Mouse (Mus musculus) midbrain, postnatal 0 days (tissue): ENCODE results near the gene Frem2. TPM values are rescaled to one million over a fixed set of nuclear protein-coding genes. Genes with fewer than 3 reads are reported as not detected.
A peak's percentile ranks its signal among the peaks of the same experiment; 100 is the strongest.

Experiments
- ATAC-seq: fragments of 200-750 bp; cut with Nextera tagmentation; 2 replicates; pipeline ENCODE4 v1.8.0; 2017; ENCODE audit warnings: moderate number of reproducible peaks, mild to moderate bottlenecking, moderate TSS enrichment, moderate library complexity; ENCODE audit not compliant: low FRiP score
- DNase-seq: peaks from one replicate; pipeline ENCODE4 v3.0.0-alpha.2; 2015; ENCODE audit warnings: low spot score
- H3K27ac ChIP-seq: fragments of 300-500 bp; sonication (generic); 2 replicates; pipeline ENCODE4 v1.5.1; 2014; ENCODE audit warnings: low read depth, mild to moderate bottlenecking, low read length, mixed read lengths
- H3K27me3 ChIP-seq: fragments of 300-500 bp; sonication (generic); 2 replicates; pipeline ENCODE4 v1.6.1; 2014; ENCODE audit warnings: low read length, control low read depth, mixed read lengths; ENCODE audit not compliant: insufficient read depth
- H3K36me3 ChIP-seq: fragments of 300-500 bp; sonication (generic); 2 replicates; pipeline ENCODE4 v1.6.1; 2014; ENCODE audit warnings: low read length, control low read depth, mixed read lengths; ENCODE audit not compliant: insufficient read depth
- H3K4me1 ChIP-seq: fragments of 300-500 bp; sonication (generic); 2 replicates; pipeline ENCODE4 v1.6.1; 2014; ENCODE audit warnings: mild to moderate bottlenecking, control low read depth, antibody characterized with exemption, low read length, mixed read lengths; ENCODE audit not compliant: insufficient read depth
- H3K4me2 ChIP-seq: fragments of 300-500 bp; sonication (generic); 2 replicates; pipeline ENCODE4 v1.6.1; 2014; ENCODE audit warnings: low read depth, mild to moderate bottlenecking, low read length, mixed read lengths; ENCODE audit not compliant: poor library complexity, severe bottlenecking
- H3K4me3 ChIP-seq: fragments of 300-500 bp; sonication (generic); 2 replicates; pipeline ENCODE4 v1.5.1; 2014; ENCODE audit warnings: low read depth, mild to moderate bottlenecking, low read length, moderate library complexity
- H3K9ac ChIP-seq: fragments of 300-500 bp; sonication (generic); replicated peaks from 2 replicates; pipeline ENCODE4 v1.6.1; 2014; ENCODE audit warnings: mild to moderate bottlenecking, low read length, moderate library complexity, mixed read lengths; ENCODE audit not compliant: poor library complexity, severe bottlenecking
- H3K9me3 ChIP-seq: fragments of 300-500 bp; sonication (generic); 2 replicates; pipeline ENCODE4 v1.6.1; 2016; ENCODE audit warnings: low read length, control low read depth
- CTCF ChIP-seq: IDR thresholded peaks from 2 replicates; pipeline ENCODE4 v1.5.1; 2016; ENCODE audit warnings: antibody characterized with exemption, mild to moderate bottlenecking
- WGBS: fragments of 180-500 bp; shearing (Covaris S2); extraction: QIAGEN DNeasy Blood & Tissue Kit; methylation state at CpG from one replicate; pipeline ENCODE4 v1.1.7; 2014; 5-methylcytosine and 5-hydroxymethylcytosine counted together
- polyA plus RNA-seq: library from polyadenylated mRNA; unstranded; fragments of >200 nt; fragmentation: Nextera tagmentation; extraction: Ambion mirVana; gene quantifications from 2 replicates; pipeline ENCODE4 v1.2.1, GENCODE M21; 2015
- total RNA-seq: library from RNA; depleted of rRNA; stranded (reverse); fragments of >200 nt; gene quantifications from 2 replicates; pipeline ENCODE4 v1.2.3, GENCODE M21; 2014

The Frem2 gene
- total and polyA plus RNA-seq, 2 experiments from 2014 or later = 1.5 to 8.8 TPM

DNA sequence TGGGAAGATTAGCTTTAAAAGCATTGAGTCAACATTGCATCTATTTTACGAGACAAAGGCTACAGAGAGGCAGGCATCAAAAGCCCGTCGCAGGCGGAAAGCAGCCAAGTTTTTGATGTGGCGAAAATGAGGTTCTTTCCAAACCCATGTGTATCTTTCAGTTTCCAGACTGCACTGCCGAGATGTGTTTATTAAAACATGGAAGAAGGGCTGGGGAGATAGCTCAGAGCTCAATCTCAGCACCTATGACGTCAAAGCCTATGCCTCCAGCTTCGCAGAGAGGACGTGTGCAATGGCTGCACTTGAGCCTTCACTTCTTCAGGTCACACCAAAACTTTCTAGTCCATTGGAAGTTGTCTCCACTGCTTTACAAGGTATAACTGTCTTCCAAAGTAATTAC, 98.9 kb downstream of the Frem2 start:
- DNase-seq (peak; percentile 22), ATAC-seq (no peak)
- H3K4me3 ChIP-seq = no peak overlapping the region
- H3K4me2 ChIP-seq = no peak overlapping the region
- H3K27ac ChIP-seq = no peak overlapping the region
- no peak for TF ChIP-seq CTCF
- H3K27me3 ChIP-seq = no peaks in the 10 kb centered on the region
- H3K9me3 ChIP-seq = no peaks in the 10 kb centered on the region
- no peaks in the 10 kb centered on the region for H3K36me3 ChIP-seq
- no peaks in the 10 kb centered on the region for H3K4me1 ChIP-seq
- no peak overlapping the region for H3K9ac ChIP-seq
- WGBS = 83% methylated on average over 9 of the region's 9 CpGs

DNA sequence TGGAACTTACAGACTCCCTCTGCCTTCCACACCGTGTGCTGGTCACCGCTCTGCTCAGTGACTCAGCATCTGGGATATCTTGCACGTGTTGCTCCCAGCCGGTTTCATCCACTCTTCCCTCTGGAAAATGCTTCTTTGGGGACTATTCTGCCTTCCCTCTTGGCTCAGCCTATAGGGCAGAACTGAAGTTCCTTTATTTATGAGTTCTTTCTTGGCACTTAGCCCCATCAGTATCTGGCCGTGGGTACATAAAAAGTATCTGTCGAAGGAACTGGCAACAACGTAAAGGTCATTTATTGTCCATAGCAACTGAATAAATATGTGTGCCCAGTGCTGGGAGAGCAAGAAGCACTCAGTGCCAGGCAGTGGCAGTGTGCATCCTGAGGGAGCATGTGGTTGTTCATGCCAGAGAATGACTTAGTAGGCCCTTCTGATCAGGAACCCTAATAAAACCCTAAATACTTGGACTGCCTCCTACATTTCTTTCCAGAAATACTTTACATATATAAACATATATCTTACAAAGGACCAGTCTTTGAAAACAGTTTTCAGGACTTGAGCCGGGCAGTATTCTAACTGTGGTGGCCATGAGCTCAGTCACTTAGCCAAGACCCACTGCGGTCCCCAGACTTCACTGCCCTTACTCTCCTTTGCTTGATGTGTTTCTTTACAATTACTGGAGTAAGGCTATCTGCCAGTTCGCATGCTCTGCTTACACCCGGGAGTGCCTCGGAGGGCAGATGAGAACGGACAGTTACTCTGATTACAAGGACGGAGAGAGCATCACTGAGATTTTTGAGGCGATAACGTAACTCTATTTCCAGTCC, 99.6 kb downstream of the Frem2 start:
- no peak overlapping the region for H3K4me2 ChIP-seq
- no peak overlapping the region for H3K4me3 ChIP-seq
- H3K9me3 ChIP-seq = no peaks in the 10 kb centered on the region
- no peaks in the 10 kb centered on the region for H3K36me3 ChIP-seq
- H3K27me3 ChIP-seq = no peaks in the 10 kb centered on the region
- 0 out of 2 replicates have a peak, but pooled peaks have one; percentile 62 for ATAC-seq
- WGBS = 77% methylated on average over 16 of the region's 16 CpGs
- no peak overlapping the region for H3K9ac ChIP-seq
- H3K4me1 ChIP-seq = no peaks in the 10 kb centered on the region
- DNase-seq = peak; percentile 82
- TF ChIP-seq CTCF = no peak
- no peak overlapping the region for H3K27ac ChIP-seq

DNA sequence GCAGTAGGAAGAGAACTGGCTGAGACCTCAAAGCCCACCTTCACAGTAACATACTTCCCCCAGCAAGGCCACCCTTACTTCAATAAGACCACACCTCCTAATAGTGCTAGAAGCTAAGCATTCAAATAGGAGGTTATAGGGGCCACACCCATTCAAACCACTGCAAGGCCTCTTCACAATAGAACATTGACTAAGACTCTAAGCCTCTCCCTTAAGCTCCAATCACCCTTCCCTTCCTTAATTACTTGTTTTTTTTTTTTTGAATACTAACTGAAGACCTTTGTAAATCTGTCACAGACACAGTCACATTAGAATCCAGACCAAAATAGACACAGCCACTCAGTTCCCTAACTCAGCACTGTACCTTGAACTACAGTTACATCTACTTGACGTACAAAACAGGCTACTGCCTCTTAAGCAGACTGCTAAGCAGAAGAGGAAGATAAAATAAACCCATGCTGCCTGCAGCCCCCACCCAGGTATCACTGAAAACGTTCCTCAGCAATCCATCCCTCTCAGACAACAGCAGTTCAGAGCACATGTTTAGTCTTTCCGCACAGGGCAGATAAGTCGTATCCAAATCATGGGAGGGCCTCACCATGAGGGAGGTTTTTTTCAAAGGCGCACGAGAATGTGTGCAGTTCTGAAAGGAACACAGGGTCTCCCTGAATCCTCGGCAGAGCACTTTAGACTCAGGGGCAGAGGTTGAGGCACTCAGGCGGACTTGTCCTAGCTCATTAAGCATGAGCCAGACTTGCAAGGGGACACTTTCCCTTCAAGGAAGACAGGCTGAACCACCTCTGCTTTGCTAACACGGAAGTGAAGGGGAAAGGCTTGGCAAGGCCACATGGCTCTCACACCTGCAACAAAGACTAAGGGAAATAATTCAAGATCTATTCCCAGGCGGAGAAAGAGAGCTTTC, 101.9 kb downstream of the Frem2 start:
- H3K27ac ChIP-seq = no peak overlapping the region
- no peaks in the 10 kb centered on the region for H3K9me3 ChIP-seq
- no peak for TF ChIP-seq CTCF
- no peak overlapping the region for H3K4me3 ChIP-seq
- H3K4me1 ChIP-seq = no peaks in the 10 kb centered on the region
- WGBS = 69% methylated on average over 10 of the region's 10 CpGs
- no peak overlapping the region for H3K9ac ChIP-seq
- DNase-seq = no peak
- H3K36me3 ChIP-seq = no peaks in the 10 kb centered on the region
- H3K4me2 ChIP-seq = no peak overlapping the region
- H3K27me3 ChIP-seq = no peaks in the 10 kb centered on the region
- no peak for ATAC-seq

DNA sequence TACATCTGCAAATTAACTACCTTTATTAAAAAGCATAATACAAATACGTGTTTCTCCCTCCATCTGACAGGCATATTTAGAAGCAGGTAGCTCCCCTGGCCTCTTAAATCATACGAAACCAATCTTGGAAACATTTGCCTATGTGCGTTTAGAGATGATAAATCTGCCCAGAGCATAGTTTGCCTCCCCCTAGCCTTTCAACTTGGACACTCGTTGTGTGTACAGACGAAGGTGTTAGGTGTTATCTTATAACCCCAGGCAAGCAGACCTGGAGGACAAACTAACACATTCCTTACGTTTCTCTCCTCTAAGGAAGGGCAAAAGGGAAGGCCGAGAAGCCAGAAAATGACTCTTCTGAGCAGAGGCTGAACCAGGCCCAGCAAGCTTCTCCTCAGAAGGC, 104.5 kb downstream of the Frem2 start:
- Histone ChIP-seq H3K27ac (no peak overlapping the region), H3K4me2 (no peak overlapping the region), H3K36me3 (no peaks in the 10 kb centered on the region), H3K9me3 (no peaks in the 10 kb centered on the region), H3K4me1 (no peaks in the 10 kb centered on the region), H3K9ac (no peak overlapping the region), H3K4me3 (no peak overlapping the region), H3K27me3 (no peaks in the 10 kb centered on the region)
- ATAC-seq (no peak), DNase-seq (no peak)
- no peak for TF ChIP-seq CTCF
- WGBS = 75% methylated on average over 7 of the region's 7 CpGs

DNA sequence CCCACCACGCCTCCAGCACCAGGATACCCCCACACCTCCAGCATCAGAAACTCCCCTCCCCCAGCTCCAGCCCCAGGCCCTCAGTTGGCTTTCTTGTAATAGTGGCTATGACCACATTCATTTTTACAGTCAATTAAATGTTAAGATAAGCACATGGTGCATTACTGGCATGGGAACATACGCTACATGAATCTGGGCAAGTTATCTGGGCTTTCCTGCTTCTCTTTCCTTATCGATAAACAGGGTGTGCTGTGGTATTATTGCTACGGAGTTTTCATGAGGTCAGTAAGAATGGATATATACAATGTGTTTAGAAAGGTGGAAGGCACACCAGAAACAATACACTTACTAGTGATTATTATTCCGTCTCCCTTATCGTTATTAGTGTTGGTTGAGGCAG, 125.1 kb downstream of the Frem2 start:
- Histone ChIP-seq H3K4me3 (no peak overlapping the region), H3K4me1 (no peaks in the 10 kb centered on the region), H3K27ac (no peak overlapping the region), H3K9me3 (no peaks in the 10 kb centered on the region), H3K27me3 (no peaks in the 10 kb centered on the region), H3K9ac (no peak overlapping the region), H3K4me2 (no peak overlapping the region), H3K36me3 (no peaks in the 10 kb centered on the region)
- ATAC-seq (no peak), DNase-seq (no peak)
- no peak for TF ChIP-seq CTCF
- WGBS = 89% methylated on average over 6 of the region's 6 CpGs

DNA sequence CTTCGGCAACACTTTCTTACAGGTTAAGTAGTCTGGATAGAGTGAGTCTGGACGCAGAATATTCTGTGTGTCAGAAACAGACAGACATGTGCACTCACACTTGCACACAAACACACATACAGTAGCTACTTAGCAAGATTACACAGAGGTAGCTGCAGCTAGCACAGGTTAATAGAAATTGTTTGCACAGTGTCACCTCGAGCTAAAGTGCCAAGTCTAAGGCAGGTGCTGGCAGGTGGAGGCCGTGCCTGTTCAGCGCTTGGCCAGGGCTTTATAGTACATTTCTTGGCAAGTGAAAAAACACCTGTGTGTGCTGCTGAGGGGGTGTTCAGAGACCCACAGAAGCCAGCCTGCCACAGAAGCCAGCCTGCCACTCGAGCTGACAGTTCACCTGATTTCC, 126.8 kb downstream of the Frem2 start:
- TF ChIP-seq CTCF = no peak
- H3K4me3 ChIP-seq = no peak overlapping the region
- no peaks in the 10 kb centered on the region for H3K27me3 ChIP-seq
- H3K36me3 ChIP-seq = no peaks in the 10 kb centered on the region
- H3K9ac ChIP-seq = no peak overlapping the region
- 78% methylated on average over 6 of the region's 6 CpGs for WGBS
- DNase-seq (no peak), ATAC-seq (no peak)
- H3K27ac ChIP-seq = no peak overlapping the region
- H3K4me2 ChIP-seq = no peak overlapping the region
- H3K4me1 ChIP-seq = no peaks in the 10 kb centered on the region
- no peaks in the 10 kb centered on the region for H3K9me3 ChIP-seq
